Mouse (Mus musculus) thymus, postnatal 10 days (tissue): ENCODE measurements at regions not wholly inside any gene's neighbourhood (a gene's known extent, or its start where the extent isn't known, plus 50 kb on each side); places are given as distances from the start of the nearest gene placed in this dataset.

Experiments used
- DNase-seq, 2 experiments: peaks; one replicate each; pipeline ENCODE4 v3.0.0; 2021; ENCODE audit warnings: low spot score in 2 of 2

DNA sequence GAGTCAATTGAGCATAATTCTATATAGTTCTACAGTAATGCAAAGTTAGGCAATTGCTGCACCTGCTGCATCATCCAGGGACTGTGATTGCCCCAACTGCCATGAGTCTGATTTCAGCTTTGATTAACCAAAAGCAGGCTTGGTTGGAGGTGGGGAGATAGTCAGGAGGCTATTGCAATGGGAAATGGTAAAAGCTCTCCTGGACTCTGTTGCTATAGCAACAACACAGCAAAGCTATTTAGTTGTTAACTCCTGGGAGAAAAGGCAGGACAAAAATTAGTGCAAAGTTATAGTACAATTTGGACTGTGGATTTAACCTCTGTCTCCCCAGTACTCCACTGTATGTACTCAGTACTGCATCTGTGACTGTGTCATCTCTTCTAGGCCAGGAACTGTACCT, 51.7 kb upstream of the Rasgrf1 start:
- no peak for DNase-seq

DNA sequence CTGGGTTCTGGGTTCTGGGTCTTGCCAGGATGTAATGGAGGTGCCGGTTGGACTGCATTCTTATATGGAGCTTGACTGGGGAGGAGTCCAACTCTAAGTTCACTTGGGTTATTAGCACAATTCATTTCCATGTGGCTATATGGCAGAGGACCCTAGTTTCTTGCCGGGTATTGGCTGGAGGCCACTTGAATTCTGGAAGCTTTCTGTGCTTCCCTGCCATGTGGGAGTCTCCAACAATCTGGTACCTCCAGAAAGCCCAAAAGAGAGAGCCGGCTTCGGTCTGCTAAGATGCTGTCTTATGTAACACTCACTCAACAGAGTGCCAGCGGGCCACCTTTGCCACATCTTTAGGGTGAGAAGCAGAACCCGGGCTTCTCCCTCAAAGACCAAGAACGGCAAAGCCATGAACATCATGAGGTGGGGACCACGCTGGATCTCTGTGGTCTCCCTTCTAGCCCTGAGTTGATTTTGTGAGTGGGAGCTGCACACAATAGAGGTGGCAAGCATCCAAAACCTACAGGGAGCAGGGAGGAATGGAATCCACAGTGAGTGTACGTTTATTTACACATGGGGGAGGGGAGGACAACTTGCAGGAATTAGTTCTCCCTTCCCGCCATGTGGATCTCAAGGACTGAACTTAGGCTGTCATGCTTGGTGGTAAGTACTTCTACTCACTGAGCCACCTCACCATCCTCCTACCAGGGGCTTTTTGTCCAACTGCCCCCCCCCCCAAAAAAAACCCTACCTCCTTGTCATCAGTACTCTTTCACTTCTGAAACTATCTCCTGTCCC, 59.0 kb upstream of the Rasgrf1 start:
- no peak for DNase-seq

DNA sequence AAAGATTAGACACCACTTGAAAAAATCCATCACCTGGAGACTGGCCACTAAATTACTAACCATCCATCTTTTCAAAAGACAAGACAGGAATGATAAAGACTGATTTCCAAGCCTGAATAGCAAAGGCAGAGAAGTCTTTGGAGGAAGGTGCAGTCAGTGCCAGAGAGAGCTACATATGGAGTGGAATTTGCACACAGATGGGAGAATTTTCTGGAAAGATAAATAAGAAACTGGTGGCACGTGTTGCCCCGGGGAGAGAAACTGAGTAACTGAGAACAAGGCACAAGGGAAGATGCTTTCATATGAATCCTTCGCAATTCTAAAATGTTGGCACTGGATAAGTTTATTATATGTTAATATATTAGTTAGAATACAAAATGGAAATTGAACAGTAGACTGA, 59.8 kb upstream of the Rasgrf1 start:
- no peak for DNase-seq

DNA sequence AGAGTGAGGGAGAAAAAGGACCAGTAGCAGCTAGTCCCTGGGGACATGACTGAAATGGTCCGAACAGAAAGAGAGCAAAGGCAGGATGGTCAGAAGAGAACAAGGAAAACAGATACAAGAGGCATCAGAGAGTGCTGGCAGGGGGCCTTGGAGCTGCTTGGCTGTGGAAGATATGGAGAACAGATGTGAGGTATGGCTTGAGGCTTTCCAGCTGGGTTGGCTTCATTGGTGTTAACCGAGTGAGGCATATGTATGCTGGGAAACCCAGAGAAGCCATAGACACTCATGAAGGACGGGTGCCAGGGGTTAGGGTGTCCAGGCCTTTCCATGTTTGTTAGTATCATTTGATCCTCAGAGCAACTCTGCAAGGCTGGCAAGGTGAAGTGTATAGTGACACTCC, 61.1 kb upstream of the Rasgrf1 start:
- DNase-seq, result no peak

DNA sequence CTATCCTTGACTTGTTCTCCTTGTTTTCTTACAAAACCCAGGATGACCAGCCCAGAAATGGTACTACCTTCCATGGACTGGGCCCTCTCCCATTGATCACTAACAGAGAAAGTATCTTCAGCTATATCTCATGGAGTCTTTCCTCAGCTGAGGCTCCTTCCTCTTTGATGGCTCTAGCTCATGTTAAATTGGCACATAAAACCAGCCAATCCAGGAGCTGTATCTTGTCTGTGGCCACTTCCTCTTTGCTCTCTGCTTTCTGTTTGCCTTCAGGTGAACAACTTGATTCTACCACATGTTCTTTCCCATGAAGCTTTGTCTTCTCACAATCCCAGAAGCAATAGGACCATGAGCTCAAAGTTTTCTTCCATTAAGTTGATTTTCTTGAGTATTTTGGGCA, 62.7 kb upstream of the Rasgrf1 start:
- DNase-seq, result no peak

DNA sequence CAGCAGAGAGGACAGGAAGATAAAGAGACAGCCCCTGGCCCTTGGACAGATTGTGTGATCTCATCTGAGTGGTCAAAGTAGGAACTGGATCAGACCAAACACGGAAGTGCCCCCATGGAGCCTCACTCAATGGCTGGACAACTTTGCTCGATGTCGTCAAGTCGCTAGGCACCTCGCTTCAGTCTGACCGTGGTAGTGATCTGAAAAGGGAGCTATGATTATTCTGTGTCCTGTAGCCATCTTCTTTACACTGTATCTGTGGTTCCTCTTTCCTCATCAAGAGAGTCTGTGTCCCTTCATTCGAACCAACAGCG, 67.0 kb upstream of the Rasgrf1 start:
- DNase-seq, result no peak

DNA sequence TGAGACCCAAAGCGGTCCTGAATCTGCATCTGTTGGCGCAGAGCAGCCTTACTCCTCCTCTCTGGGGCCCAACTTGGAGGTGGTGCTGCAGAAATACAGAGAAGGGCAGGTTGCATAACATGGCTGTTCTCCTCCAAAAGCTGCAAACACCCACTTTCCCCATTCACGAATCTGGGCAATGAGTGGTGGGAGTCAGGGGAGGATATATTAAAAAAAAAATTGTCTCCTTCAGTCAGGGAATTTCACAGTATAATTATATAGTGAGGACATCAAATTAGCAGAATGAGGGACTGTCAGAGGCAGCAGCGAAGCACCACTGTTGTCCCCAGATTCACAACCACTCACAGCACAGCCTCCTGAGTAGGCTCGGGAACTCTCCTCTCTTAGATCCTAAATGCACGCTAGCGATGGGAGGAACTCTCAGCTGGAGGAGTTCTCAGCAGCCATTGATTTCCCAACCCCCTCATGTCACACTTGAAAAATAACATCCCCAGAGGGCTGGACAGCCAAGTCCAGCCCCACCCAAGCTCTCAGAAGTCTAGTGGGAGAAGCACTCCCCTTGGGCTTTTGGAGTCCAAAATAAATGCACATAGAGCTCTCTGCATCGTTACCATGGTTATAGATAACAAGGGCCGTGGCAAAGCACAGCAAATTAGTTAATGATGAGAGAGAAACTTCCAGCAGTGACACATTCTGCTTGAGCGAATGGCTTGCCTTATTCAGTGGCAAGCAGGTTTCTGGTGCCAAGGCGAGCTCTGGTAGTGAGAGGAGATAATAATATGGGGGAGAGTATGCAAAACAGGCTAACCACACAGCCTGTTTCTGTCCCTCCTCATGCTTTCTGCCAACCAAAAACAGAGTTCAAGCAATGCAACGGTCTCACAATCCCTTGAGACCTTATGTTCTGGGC, 67.6 kb upstream of the Rasgrf1 start:
- no peak for DNase-seq

DNA sequence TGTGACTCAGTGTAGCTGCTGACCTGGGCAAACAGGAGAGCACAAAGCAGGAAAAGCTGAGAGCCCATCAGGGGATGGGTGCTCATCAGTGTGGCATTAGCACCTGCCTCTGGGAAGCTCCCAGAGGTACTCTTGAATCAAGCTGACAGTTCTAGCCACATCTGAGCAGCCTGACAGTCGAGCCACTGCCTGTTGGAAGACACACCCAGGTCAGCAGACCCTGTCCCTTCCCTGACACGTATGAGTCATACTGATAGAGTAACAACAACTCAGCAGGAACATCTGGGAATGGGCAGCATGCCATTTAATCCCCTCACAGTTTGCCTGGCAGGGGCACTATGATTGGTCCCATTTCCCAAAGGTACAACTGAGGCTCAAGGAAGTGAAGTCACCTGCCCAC, 68.3 kb upstream of the Rasgrf1 start:
- no peak for DNase-seq

DNA sequence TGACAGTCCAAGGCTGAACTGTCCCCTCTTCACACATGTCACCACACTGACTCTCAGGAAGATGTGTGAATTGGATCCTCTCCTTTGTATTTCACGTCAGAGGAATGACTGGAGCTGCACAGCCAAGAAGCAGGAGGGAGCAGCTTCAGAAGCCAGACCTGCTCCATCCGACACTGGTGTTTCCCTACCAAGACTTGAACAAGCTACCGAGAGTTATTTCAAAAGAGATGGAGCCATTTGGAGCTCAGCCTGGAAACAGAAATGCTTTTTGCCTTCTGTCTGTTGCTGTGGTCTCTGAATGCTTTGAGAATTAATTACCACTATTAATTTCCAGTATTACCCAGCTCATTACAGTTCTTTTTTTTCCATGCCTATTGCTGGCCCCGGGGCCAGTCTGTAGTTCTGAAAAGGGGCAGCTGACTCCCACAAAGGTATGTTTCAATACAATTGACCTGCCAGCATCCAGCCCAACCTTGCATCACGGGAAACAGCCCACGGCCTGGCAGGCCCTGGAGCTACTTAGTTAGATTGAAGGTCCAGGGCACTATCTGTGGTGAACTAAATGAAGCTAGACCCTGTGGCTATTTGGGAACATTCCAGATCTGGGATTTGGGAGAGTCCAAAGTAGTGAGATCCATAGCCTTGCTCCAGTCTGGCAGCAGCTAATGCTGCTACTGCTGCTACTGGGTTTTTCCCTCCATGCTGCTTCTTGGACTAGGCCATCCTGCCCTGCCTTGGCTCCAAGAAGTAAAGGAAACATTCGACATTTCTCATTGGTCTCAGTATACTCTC, 73.1 kb upstream of the Rasgrf1 start:
- no peak for DNase-seq

DNA sequence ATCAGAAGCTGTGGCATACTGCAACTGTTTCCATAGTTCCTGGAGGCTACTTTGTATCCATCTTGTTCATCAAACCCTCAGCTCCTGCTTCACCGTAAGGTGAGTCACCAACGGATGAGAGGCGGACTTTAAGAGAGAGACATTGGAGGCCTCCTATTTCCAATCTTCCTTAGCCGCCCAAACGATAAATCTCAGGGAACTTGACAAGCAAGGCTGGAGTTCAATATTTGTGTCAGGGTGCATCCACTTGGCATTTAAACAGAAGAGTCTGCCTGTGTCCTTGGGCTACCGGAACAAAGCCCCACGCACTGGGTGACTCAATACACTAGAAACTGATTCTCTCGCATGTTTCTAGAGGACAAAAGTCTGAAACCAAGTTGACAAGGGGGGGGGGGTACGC, 76.1 kb upstream of the Rasgrf1 start:
- DNase-seq, result no peak

DNA sequence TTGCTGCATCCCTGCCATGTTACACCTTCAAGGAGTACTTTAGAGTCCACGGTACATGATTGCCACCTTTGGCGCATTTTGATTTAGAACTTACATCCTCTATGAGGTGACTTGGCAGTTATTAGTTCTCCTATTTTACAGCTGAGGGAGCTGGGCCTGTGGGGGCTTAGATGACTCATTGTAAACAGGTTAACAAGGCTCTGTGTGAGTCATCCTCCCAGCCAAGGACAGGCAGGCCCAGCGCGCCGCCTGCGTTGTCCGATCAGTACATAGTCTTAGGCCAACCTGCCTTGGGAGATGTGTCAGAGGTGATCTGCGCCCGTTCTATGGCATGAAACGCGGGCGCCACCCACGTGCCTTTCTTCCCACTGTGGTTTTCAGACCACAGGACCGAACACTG, 77.9 kb upstream of the Rasgrf1 start:
- no peak for DNase-seq

DNA sequence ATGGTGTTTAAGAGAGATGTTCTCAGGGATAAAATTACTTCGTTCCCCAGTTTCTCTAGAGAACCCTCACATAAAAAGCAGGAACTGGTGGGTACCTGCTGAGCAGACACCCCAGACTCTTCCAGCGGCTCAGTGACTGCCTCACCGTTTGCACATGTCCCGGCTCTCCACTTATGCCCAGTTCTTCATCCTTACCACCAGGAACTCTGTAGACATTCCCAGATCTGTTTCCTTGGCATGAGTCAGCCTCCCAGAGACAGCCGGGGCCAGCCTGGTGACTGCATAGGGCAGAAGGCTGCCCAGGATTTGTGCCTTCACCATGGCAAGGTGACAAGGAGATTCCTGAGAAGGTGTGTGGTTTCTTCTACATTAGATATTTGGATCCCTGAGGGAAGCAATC, 81.6 kb upstream of the Rasgrf1 start:
- no peak for DNase-seq

DNA sequence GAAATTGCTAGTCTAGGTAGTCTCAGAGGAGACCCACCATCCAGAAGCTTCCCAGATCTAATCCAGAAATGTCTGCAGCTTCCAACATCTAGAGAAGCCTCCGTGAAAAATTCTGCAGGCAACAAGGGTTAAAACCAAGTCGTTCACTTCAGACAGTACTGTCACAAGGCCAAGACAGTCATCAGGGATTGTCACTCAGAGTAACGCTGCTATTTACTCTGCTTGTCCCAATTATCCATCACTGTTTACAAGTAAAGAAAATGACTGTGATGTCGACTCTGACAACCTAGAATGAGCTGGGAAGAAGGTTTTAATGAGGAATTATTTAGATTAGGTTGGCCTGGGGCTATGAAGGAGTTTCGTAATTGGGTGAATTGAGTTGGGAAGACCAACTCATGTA, 82.1 kb upstream of the Rasgrf1 start:
- no peak for DNase-seq

DNA sequence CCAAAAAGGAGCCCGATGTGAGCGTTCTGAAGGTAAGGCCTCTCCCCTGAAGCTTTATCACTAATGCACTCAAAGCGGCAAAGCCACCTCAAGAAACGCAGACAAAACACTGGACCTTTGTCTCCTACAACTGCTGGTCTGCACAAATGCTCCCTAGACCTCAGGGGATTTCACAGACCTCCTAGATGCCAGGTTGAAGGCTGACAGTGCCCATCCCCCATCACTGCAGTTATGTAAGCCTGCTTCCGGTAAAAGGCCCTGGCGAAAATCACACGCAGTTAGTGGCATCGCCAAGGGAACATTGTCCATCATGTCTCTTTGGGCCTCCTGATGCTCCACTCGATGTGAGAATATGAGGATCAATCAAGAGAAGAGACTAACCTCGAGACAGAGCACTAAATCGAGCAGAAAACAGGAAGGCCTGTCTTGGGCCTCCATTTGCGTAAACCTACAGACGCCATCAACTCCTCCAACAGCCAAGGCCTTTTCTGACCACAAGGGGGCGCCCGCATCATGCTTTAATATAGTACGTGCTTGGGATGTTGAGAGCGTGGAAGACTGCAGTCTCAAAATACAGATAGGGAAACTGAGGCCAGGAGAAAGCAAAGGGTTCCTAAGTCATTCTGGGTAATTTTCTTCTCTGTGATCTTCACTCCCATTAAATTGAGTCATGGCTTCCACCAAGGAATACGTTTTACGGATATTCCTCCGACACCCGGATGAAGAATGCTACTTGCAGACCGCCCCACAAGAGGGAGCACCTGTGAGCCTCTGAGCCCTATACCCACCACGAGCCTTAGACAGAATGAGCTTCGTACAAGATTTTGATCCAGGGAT, 82.8 kb upstream of the Rasgrf1 start:
- peak; percentile 64 to 86 for DNase-seq

DNA sequence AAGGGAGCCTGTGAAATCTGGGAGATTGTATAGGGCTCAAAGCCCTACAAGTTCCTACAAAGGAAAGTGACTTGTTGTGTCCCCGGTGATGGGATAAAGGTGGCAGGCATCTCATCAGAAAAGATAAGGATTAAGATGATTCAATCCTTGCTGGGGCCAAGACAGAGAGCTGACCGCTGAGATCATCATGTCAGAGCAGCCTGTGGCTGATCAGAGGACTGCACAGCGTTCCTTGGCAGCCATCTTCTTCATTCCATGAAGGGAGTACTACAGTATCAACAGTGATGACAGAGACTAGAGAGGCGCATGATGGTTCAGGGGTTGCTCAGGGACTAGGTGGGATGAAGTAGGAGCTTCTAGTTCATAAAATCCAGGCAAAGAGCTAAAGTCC, 83.6 kb upstream of the Ankrd34c start:
- DNase-seq, result no peak

DNA sequence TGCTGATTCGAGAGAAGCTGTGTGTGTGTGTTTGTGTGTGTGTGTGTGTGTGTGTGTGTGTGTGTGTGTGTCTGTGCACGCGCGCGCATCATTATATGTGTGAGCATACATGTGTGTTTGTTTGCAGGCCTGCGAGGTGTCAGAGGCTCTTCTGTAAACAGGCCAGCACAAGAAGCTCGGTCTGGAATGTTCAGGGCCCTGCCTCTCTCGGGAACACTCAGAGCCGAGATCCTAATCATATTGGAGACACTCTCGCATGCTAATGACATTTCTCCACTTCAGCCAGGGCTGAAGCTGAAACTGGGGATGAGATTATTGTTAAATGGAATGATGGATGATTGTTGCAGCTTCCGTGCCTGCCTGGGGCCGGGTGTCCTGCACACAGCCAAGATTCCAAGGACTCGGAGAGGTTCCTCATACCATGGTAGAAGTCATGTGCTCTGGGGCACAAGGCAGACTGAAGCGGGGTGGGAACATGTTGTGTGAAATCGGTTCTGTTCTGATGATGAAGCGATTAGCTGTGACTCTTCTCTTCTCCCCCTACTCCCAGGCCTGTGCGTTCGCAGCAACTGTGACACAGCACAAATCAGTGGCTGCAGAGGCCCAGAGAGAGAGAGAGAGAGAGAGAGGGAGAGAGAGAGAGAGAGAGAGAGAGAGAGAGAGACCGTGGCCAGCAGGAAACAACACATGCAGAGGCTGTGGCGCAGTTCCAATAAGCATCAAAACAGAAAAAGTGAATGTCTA, 83.0 kb upstream of the Ankrd34c start:
- DNase-seq, result no peak

DNA sequence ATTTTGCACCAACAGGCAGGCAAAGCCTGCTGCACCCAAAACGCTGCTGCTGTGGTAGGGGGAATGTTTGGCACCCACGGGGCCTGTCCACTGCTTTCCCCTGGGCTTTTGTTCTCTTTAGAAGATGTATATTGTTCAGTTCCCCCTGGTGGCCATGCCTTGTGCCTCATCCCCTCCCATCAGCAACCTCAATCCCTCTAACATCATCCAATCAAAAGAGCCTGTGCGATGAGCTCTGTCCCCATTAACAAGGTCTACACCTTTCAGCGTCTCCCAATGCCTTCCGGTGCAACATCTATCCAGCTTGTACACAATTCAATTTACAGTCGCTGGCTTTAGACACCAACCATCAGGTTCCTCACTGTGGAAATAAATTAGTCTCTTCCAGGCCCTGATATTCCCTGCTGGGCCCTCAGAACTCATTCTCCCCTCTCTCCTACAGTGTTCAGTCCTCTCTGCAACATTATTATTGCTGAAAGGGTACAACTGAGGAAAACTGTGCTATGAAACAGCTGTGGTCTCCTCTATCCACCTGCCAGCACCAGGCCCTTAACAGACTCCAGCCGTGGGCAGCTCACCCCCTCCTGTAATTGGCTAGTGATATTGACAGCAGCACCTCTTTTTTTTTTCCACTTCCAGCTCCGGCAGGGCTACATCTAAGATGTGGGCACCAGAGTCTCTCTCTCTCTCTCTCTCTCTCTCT, 75.5 kb upstream of the Ankrd34c start:
- DNase-seq, result no peak

DNA sequence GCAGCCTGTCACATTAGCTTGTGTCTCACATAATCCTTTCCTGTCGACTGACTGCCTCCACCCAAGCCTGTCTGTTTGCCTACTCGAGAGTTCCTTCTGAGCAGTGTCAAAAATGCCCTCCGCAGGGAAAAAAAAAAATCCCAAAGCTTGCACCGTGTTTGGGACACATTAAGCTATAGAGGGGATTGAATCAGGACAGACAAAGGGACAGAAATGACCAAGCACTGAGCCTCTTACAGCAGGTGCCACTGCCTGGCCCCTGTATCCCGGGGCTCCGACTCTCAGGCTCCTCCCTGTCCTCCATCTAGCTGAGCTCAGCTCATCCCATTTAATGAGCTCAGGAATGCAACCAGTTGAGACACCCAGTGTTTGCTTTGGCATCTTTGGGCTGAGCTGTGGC, 69.1 kb upstream of the Ankrd34c start:
- no peak for DNase-seq

DNA sequence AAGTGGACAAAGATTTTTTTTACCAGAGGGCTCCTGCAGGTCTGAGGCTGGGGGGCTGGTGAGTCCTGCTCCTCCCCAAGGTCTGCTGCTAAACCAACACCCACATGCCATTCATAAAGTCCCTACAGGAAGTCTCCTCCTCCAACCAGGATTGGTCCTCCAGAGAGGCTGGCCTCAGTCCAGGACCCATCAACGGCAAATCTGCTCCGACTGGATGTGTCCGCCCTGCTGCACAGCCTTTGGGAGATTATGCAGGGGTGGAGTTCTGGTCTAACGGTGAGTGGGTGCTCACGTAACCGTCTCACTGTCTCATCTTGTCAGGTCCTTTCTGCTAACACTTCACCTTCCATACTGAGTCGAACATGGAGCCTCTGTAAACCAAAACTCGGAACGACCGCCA, 64.4 kb upstream of the Ankrd34c start:
- DNase-seq, result no peak

DNA sequence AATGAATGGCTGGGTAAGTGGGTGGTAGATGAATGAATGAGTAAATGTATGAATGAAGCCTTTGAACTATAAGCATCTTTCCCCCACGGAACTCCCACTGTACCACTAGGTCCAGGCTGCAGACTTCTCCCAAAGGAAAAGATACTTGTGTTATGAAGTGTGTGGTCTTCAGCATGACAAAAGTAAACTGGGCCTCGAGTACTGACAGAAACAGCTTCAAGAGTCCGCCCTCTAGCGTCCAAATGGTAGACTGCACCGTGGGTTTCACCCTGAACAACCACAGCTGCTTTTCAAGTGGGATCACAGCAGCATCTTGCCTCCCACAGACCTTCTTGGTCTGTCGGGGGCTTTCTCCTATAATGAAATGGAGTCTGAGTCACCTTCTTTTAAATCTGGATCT, 54.7 kb upstream of the Ankrd34c start:
- peak; percentile 13 to 59 for DNase-seq
